9 mouse cellular contexts compared by ENCODE assay signal in genomic region chr12:112800476-112800875, GRCm38 (mm10). TPM values are rescaled to one million over a fixed set of nuclear protein-coding genes. Genes with fewer than 3 reads are reported as not detected.
A peak's percentile ranks its signal among the peaks of the same experiment; 100 is the strongest.
DNase-seq lines count a peak whose midpoint lies in the region; ATAC-seq lines count a peak whose summit lies in the region.
"Had no signal": no experiment of that assay in that cellular context is flagged by ENCODE, and none has a peak within 500 bp of the region (broad histone marks: within the 10 kb centered on the region; RNA-seq: fewer than 3 reads in every experiment).

No protein-coding gene starts in this region.

- peak; percentile 10; the same call in 1 of the 2 replicates for ATAC-seq in midbrain, embryonic 13.5 days

- no peak overlapping the region for H3K9ac ChIP-seq in midbrain, embryonic 13.5 days (replicated peaks)
- H3K9ac ChIP-seq: lung, embryonic 15.5 days had no signal

- H3K36me3 ChIP-seq in midbrain, embryonic 13.5 days: no peaks in the 10 kb centered on the region
- H3K36me3 ChIP-seq in splenic B cell, adult 2 months (ENCODE audit: control insufficient read depth, insufficient read depth, low read length, poor library complexity, severe bottlenecking): no peaks in the 10 kb centered on the region
- H3K36me3 ChIP-seq: lung, embryonic 15.5 days had no signal

- no peaks in the 10 kb centered on the region for H3K9me3 ChIP-seq in midbrain, embryonic 13.5 days
- H3K9me3 ChIP-seq: lung, embryonic 15.5 days had no signal

- intact Hi-C loops in left cerebral cortex, postnatal 25 days (cut with DNase I): loop anchor here (5.0 kb wide), 1 partner anchor 42 kb away; no protein-coding TSS in a partner anchor

- peaks cover 46% of the 10 kb centered on the region for H3K27me3 ChIP-seq in midbrain, embryonic 13.5 days
- H3K27me3 ChIP-seq in splenic B cell, adult 2 months (ENCODE audit: control insufficient read depth, insufficient read depth, low read length, poor library complexity, severe bottlenecking): no peaks in the 10 kb centered on the region; the same call in 1 of the 2 replicates

- DNase-seq in kidney, adult 18-20 months: peak; percentile 78
- DNase-seq in kidney, adult 11 months: no peak
- DNase-seq in adrenal gland, adult 2 months: peak; percentile 62
- DNase-seq in embryo, embryonic 9.5 days (ENCODE audit: extremely low spot score): peak; percentile 74
- DNase-seq in heart, postnatal 4 days: peak; percentile 85
- peak; percentile 49 to 57 for DNase-seq in left cerebral cortex, postnatal 25 days (ENCODE audit: low spot score in 2 of 2)
- peak; percentile 86 for DNase-seq in splenic B cell, adult 2 months (ENCODE audit: low read depth, low spot score)

- H3K4me3 ChIP-seq in midbrain, embryonic 13.5 days (replicated peaks): no peak overlapping the region
- H3K4me3 ChIP-seq: lung, embryonic 15.5 days had no signal

- H3K4me1 ChIP-seq in midbrain, embryonic 13.5 days (replicated peaks): peaks cover 12% of the 10 kb centered on the region

- WGBS in midbrain, embryonic 13.5 days: 13% methylated on average over 4 of the region's 4 CpGs

- no peak overlapping the region for H3K4me2 ChIP-seq in midbrain, embryonic 13.5 days (replicated peaks)
- H3K4me2 ChIP-seq: lung, embryonic 15.5 days had no signal

- no peak overlapping the region for H3K27ac ChIP-seq in midbrain, embryonic 13.5 days
- H3K27ac ChIP-seq: lung, embryonic 15.5 days had no signal

RNA-seq across cellular contexts. Expression of gene Ahnak2, which starts 2.0 kb away (rescaled TPM):
- 10 to 100 TPM in 1 of 2 experiments, 1 to 10 TPM in 1; 3.6 to 10.0 TPM for total RNA-seq in adrenal gland, adult 2 months (2021)
- 1.7 and 2.2 TPM in 2 replicates for polyA plus RNA-seq in adrenal gland, adult 2 months (2012; rRNA removed)
- total RNA-seq in heart, postnatal 4 days (2021): 10 to 100 TPM; 13.5 to 16.8 TPM
- total RNA-seq in left cerebral cortex, postnatal 25 days (2021): 1 to 10 TPM; 5.3 to 5.5 TPM
- polyA plus RNA-seq in midbrain, embryonic 13.5 days (2015; fragmentation: Nextera tagmentation; extraction: Ambion mirVana): 0.31 and 0.37 TPM in 2 replicates

RNA-seq across cellular contexts. Expression of gene Clba1, which starts 8.3 kb away (rescaled TPM):
- total RNA-seq in adrenal gland, adult 2 months (2021): 10 to 100 TPM in 1 of 2 experiments, 1 to 10 TPM in 1; 4.1 to 14.3 TPM
- polyA plus RNA-seq in adrenal gland, adult 2 months (2012; rRNA removed): 10.2 and 12.4 TPM in 2 replicates
- total RNA-seq in heart, postnatal 4 days (2021): 1 to 10 TPM; 4.5 to 6.0 TPM
- total RNA-seq in left cerebral cortex, postnatal 25 days (2021): 10 to 100 TPM; 17.1 to 17.7 TPM
- polyA plus RNA-seq in midbrain, embryonic 13.5 days (2015; fragmentation: Nextera tagmentation; extraction: Ambion mirVana): 19.4 and 22.7 TPM in 2 replicates

RNA-seq across cellular contexts. Expression of gene Cdca4, which starts 28.7 kb away (rescaled TPM):
- 10 to 100 TPM; 11.0 to 13.0 TPM for total RNA-seq in adrenal gland, adult 2 months (2021)
- polyA plus RNA-seq in adrenal gland, adult 2 months (2012; rRNA removed): 8.1 and 9.4 TPM in 2 replicates
- total RNA-seq in heart, postnatal 4 days (2021): 10 to 100 TPM; 25.8 to 26.8 TPM
- total RNA-seq in left cerebral cortex, postnatal 25 days (2021): 10 to 100 TPM in 1 of 2 experiments, 1 to 10 TPM in 1; 9.5 to 10.6 TPM
- polyA plus RNA-seq in midbrain, embryonic 13.5 days (2015; fragmentation: Nextera tagmentation; extraction: Ambion mirVana): 82.7 and 85.0 TPM in 2 replicates

RNA-seq across cellular contexts. Expression of gene Pld4, which starts 40.0 kb away (rescaled TPM):
- 10 to 100 TPM; 10.1 to 13.0 TPM for total RNA-seq in adrenal gland, adult 2 months (2021)
- 28.0 and 29.5 TPM in 2 replicates for polyA plus RNA-seq in adrenal gland, adult 2 months (2012; rRNA removed)
- 1 to 10 TPM; 3.4 to 4.1 TPM for total RNA-seq in heart, postnatal 4 days (2021)
- 10 to 100 TPM in 1 of 2 experiments, 1 to 10 TPM in 1; 9.3 to 10.7 TPM for total RNA-seq in left cerebral cortex, postnatal 25 days (2021)
- 5.2 and 6.4 TPM in 2 replicates for polyA plus RNA-seq in midbrain, embryonic 13.5 days (2015; fragmentation: Nextera tagmentation; extraction: Ambion mirVana)
